Mouse (Mus musculus) gastrocnemius, postnatal 25 days (tissue): ENCODE data around the gene Rbfox3. TPM values are rescaled to one million over a fixed set of nuclear protein-coding genes. Genes with fewer than 3 reads are reported as not detected.

Experiments
- DNase-seq: peaks from one replicate; pipeline ENCODE4 v3.0.0; 2022
- total RNA-seq, 2 experiments: library from RNA; stranded (reverse); gene quantifications; 1 replicate in 1 of 2; 2 replicates in 1 of 2; pipeline ENCODE4 v1.2.3; 2021

Gene Rbfox3
- total RNA-seq, 2 experiments from 2014 or later, result 0.16 to 0.28 TPM

DNA sequence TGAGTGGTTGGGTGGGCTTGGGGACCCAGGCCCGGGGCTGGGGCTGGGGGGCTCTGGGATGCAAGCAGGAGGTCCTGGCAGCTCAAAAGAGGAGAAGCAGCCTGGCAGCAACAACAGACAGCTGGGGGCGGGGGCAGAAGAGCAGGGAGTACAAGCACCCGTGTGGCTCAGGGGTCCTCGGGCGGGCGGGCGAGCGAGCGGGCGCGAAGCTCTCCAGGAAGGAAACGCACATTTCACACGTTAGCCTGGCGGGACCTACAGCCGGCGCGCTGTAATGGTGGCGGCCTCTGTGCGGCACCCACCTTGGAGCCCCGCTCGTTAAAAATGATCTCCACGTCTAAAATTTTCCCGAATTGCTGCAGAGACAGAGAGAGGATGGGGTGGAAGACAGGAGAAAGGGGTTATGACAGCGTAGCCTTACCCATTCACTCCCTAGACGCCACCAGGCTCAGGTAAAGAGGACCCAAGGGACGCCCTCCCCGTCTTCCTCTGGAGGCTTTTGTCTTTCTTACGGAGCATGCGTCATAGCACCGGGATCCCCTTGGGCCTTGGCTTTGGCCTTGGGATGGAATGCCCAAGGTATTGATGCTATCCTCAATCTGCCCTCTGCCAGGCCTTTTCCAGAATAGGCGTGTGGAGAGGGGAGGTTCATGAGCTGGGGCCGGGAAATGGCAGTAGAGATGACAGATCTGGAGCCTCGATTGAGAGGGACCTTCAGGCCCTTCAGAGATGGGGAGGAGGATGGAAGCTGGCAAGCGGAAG is 407.8 kb downstream of the Rbfox3 start:
- DNase-seq, result no peak

DNA sequence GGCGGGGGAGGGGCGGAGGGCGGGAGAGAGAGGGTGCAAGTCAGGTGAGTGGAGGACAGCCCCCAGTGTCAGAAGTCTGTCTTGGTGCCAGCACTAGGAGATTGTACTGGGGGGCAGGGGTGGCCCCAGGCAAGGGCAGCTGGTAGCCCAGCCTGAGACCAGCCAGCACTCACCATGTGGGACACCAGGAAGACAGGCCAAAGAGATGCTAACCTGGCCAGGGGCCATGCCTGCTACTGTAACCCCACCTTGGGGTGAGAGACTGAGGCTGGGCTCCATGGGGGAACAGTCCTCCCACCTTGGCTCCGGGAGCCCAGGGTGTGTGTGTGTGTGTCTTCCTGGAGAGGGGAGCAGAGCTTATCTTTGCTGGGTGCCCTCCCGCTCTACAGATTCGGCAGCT is 408.4 kb downstream of the Rbfox3 start:
- DNase-seq, result no peak

DNA sequence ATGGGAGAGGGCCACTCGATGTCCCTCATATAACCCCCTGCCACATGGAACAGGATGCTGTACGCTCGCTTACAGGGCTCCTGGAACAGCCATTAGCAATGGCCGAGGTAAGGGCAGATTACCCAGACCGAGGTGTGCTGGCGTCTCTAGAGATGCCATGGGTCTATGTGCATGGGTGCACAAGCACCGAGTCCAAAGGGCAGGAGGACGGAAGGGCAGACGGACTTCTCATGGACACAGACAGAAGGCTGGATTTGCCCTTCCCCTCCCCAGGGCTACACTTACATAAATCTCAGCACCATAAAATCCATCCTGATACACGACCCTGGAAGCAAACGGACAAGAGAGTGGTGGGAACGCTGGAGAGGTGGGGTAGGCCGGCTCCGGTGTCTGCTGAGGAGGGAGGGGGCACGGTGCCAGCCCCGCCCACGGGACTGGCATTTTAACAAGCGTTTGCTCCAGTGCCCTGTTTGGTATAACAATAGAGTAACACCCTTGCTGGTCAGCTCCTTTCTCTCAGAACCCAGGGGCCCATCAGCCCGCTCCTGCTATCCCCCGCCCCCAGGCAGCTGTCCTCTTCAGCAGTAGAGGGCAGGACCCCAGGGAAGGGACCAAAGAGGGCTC is 415.2 kb downstream of the Rbfox3 start:
- no peak for DNase-seq

DNA sequence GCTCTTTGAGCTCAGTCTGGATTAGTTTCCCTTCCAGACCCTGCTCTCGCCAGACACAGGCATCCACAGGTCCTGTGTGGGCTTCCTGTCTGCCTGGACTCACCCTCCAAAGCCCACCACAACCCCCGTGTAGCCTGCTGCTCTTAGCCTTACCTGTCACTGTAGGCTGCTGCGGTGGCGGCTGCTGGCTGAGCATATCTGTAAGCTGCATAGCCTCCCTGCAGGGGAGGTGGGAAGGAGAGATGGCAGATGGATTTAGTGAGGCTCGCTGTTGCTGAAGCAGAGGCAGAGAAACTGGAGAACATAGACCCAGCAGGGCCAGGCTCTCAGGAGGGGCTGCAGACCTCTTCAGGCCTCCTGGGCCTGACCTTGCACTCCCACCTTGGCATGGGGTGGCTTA is 416.3 kb downstream of the Rbfox3 start:
- no peak for DNase-seq

DNA sequence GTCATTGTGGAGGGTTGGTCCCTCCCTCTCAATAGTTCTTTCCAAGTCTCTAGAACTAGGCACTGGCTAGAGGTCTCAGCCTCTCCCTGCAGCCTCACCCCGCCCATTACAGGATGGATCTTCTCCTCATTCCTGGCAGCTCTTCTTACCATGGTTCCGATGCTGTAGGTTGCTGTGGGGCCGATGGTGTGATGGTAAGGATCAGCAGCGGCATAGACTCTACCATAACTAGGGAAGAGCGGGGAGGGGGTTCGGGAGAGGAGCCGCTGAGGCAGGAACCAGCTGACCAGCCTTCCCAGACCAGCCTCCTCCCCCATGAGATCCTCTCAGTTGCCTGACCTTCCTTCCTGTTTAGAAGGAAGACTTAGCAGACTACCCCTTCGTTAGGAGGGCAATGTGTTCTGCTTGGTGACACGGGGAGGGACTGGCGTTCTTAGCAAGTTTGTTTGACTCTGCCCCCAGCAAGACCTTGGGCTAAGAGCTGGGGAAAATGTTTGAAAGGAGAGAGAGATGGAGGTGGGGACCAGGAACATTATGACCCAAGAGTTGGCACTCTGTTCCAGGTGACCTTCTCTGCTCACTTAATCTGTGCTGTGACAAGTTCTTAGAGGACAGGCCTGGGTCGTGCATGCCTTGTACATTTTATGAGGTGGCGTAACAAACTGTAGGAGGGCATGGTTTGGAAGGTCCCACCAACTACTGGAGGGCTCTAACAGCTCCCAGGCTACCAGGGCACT is 417.2 kb downstream of the Rbfox3 start:
- DNase-seq, result no peak

DNA sequence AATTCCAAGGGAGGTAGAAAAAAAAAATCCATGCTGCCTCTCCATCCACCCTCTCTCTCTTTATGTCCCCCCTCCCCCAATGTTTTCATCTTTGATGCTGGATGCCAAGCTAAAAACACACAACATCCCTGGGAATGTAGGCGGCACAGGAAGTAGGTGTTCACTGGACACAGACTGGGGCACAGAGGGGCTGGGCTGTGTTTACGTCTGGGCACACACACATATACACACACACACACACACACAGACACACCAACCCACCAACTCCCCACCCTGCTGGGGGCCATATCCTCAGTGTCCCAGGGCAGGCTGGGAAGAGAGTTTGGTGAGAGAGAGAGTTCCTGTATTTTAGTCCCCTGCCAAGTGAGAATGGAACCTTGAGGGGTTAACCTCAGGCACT is 417.9 kb downstream of the Rbfox3 start:
- no peak for DNase-seq

DNA sequence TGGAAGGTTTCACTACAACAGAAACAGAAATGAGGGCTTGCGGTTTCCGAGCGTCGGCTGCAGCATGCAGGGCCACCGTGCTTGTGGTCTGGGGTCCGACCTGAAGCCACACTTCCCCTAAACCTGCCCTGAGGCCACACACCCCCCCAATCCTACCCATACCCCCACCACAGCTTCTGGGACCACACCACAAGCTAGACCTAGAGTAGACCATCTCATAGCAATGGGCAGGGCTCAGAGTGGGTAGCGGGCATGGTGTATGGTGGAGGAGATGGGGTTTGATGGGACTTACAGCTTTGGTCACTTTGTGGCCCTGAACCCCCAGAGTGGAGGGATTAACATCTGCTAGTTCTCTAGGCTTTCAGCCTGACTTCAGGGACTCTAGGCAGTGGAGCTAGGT is 420.2 kb downstream of the Rbfox3 start:
- DNase-seq, result no peak

DNA sequence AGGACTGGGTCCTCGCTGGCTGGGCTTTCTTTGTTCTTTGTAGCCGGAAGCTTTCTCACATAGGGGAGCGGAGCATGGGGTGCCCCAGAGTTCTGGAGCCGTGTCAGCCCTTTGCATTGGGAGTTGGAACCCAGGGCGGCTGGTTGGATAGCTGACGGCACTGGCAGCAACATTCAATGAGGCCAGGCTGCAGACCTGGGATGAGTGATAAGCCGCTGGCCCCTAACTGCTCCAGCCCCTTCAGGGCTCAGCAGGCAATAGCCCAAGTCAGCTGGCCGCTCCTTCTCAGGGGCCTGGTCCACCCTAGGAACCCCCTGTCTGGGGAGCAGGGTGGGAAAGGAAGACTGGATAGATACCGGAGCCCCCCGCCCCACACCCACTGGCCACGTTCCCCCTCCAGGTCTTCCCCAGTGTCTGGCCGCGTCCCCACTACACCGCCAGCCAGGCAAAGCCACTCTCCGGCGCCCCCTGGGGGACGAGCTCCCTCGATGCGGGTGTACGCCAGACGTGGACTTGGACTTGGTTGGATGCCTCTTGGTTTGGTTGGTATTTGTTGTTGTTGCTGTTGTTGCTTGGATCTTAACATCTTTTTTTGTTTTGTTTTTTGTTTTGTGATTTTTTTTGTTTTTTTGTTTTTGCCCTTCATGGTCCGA is 420.7 kb downstream of the Rbfox3 start:
- DNase-seq, result peak; percentile 77

DNA sequence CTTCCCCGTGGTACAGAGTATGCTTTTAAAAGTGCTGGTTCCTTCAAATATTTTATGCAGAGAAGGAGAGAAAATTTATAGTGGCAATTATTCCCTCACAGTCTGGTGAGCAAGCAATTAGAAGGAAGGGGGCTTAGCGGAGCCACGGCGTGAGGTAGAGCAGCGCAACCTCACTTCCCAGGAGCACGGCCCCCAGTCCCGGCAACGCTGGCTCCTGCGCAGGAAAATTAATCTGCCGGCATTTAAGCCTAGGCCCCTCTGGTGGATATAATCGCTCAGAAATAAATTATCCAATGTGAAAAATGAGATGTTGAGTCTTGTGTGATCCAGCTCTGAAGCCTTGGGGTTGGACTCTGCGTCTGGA is 422.5 kb downstream of the Rbfox3 start:
- no peak for DNase-seq

DNA sequence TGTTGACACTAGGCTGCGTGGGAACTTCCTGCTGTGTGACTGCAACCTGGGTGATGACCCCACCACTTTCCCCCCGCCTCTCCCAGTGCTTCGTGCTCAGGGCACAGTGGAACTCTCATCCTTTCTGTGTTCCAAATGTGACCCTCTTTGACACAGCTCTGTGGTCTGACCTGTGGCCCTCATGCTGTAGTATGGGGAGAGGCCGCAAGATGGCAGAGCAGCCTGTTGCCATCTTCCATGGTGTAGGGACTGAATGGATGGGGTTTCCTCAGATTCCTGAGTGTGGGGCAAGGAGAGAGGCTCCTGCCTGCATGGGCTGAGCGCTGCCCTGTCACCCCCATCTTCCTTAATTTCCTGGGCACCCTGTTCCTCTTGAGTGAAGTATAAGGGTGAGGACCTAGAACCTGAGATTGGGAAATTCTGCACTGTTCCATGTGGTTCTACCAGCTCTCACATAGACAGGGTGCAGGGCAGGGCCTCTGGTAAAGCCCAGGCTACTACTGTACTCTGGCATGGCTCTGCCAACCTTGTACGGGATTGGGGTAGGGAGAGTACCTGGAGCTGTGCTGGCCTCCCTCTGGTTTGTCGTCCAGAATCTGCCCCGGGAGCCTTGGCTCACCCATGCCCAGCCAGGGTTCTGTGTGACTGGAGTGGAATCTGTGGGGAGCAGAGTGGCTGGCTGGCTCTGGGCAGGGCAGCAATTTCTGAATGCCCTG is 423.0 kb downstream of the Rbfox3 start:
- no peak for DNase-seq

DNA sequence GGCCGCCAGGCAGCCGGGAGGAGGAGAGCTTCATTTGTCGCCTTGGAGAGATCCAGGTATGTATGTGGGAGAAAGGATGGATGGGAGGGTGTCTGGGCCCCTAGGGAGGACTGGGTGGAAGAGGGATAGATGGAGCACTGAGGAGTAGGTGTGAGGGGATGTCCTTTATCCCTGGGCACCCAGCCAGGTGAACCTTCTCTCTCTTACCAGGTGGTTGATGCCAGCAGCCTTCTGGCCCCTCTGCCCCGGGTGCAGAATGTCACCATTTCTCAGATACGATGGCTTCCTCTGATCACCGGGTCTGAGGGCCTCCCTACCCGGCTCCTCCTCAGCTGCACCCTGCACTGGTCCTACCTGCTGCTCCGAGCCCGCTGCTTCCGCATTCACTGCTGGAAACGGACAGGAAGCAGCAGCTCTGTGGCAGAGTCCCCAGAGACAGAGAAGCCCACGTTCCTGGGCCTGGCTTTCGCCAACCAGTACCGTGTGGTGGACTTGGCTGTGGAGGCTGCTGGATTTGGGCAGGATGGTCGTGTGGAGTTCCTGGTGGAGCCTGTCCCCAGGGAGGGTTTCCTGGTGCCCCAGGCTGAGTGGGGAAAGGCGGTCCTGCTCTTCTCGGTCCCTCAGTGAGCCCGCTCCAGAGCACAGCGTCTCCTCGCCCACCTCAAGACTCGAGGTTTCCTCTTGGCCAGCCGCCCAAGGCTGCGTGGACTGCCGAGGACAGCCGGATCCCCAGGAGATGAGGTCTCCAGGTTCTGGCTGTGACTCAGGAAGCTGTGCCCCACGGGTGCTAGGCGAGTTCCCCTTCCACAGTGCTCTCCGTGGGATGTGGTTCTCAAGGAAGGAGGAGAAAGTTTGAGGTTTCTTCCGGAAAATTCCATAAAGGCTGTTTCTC is 424.3 kb downstream of the Rbfox3 start:
- no peak for DNase-seq

DNA sequence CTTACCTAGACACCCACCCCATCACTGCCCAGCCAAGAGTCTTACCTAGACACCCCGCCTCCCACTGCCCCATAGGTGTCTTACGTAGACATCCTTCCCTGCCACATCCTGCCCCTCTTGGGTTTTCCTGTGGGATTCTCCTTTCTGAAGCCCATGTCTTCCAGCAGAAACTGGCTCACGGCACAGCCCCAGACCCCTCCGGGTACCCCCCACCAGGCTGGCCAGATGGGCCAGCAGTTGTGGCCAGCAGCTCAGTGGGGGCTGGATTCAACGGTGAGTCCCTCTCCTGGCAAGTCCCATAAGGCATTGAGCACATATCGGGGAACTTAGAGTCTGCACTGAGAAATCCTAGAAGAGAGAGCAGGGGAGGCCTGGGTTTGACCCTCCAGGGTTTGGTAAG is 425.1 kb downstream of the Rbfox3 start:
- DNase-seq, result no peak

DNA sequence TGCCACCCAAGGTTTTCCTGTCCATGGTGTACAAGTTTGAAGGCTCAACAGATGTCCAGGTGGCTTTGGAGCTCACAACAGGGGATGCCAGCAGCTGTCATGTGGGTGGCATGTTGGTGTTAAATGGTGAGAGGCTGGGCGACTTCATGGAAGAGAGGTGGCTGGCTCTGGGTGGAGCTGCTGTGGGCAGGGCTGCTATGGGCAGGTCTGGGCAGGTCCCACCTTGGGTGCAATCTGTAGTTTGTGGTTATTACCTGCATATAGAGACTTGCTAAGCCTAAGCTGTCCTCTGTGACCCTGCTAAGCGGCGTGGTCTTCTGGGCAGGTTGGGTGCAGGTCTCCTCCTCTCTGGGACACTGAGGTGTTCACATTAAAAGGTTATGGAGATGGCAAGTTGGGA is 425.6 kb downstream of the Rbfox3 start:
- DNase-seq, result no peak

DNA sequence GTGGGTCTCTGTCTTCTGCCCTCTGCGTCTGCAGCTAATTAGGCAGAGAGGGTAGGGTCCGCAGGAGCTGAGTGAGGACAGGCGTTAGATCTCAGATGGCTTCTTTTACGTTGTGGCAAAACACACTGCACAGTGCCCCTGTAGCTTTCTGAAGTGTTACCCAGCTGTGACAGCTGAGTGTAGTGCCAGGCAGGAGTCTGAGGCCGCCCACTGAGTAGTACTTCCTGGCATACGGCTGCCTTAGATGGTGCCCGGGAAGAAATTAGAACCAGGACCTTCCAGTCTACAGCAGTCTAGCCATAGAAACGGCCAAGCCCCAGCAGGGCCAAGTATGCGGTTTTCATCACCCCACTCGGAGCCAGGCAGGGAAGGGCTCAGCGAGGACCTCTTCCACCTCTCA is 426.1 kb downstream of the Rbfox3 start:
- DNase-seq, result no peak

DNA sequence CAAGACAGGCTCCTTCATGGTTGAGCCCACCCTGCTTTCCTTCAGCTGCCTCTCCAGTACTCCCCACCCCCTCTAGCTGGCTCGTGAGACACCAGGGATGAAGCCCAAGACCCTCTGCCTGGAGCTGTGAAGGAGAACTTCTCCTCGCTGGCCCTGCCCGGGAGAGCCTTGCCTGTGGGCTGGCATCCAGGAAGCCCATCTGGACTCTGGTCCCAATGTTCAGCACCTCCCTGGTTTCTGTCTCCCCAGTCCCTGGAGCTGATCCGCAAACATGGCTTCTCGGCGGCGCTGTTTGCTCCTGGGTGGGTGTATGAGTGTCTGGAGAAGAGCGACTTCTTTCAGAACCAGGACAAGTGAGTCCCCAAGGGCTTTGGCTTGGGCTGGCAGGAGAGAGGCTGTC is 427.2 kb downstream of the Rbfox3 start:
- no peak for DNase-seq

DNA sequence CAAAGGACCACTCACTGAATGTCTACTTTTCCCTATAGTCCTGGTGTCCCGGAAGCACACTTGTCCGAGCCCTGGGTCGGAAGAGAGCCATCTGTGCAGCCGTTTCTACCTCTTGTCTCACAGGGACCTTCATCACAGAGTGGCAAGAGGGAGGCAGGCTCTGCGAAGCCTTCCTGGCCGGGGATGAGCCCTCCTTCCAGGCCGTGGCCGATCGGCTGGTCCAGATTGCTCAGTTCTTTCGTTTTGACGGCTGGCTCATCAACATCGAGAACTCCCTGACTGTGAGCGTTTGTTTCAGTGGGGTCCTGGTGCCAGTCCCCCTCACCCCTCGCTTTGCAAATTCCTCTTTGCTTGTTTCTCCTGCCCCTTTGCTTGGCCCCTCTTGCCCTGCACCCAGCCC is 429.6 kb downstream of the Rbfox3 start:
- no peak for DNase-seq

DNA sequence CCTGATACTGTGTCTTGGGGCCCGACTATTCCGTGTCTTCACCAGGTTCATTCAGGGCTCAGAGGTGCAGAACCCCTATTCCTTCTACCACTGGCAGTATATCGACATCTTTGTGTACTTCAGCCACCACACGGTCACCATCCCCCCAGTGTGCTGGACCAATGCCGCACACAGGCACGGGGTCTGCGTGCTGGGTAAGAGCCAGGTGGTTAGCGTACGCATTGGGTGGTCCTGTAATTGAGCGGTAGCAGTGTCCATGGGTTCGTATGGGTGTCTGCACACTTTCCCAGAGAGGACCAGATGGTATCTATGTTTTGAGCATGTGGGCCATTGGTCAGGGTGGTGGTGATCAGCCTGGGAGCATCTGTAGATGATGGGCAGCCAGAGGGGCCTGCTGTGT is 430.2 kb downstream of the Rbfox3 start:
- no peak for DNase-seq

DNA sequence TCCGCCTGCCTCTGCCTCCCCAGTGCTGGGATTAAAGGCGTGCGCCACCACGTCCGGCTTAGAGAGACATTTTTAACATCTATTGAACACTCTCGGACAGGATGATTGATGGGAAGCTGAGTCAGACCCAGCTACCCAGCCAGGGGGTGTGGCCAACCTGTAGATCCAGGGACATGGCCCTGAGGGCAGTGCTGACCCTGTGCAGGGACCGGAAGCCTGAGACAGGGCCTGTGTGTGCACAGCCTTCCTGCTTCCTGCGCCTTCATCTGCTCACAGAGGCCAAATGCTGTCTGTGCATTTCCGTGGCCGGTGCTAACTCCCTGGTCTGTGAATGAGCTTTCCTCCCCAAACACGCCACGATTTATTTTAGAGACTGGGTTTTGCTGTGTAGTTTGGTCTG is 431.6 kb downstream of the Rbfox3 start:
- no peak for DNase-seq

DNA sequence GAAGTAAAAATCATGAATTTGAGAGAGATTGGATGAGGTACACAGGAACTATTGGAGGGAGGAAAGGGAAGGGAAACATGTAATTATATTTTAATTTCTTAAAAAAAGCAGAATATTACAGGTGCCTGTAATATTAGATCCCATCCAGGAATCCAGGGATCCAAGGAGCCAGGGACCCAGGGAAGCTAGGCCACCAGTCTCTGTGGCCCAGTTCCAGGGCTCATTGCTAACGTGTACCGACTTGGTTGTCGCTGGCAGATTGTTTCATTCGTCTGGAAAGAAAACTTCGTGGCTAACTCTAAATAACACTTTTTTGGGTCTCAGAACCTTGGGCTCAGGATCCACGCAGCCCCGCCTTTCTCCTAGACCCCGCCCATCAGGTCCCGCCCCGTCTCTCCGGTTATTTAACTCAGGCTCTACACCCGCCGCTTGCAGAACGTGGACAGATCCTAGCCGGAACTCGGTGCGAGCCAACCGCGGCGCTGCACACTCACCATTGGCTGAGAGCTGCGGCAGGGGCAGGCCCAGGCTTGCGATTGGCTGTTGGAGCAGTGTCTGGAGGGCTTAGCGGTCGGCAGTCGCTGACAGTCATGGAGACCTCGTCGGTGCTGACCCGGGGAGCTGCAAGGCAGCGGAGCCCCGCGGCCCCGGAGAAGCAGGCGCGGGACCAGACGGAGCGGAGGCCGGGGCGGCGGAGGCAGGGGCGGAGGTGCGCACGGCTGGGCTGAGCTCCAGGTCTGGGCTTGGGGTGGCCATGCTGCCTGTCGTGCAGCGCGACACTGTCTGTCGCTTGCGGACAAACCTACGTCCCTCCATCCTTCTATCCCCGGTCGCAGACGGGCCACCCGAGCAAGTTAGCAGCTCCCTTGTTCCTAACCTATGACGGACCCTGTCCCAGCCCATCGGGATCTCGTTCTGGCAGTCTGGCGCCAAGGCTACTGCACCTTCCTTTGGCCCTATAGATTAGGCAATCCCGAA is 434.7 kb downstream of the Rbfox3 start, which contains the start of gene Engase:
Gene Engase, plus strand, starts transcription at position 434 of the 978 bp plus-strand sequence.
- DNase-seq, result peak; percentile 98
